Mouse (Mus musculus) lung, postnatal 4 days (tissue): ENCODE measurements around the gene Slc8a1.

Source experiments
- DNase-seq, 2 experiments: peaks; one replicate each; pipeline ENCODE4 v3.0.0; 2021

Gene Slc8a1

GRCm38 (mm10) chr17:81738311-81738755 lies at the start of gene Slc8a1:
Slc8a1 (minus strand) TSS chr17:81738377.
- DNase-seq = peak in 1 of 2 experiments; percentile 21

- DNase-seq = peak in 1 of 2 experiments; percentile 59
Measured at GRCm38 (mm10) chr17:81787350-81787749, 49.2 kb upstream of the Slc8a1 start.

- DNase-seq = no peak
Measured at GRCm38 (mm10) chr17:81782326-81782725, 44.1 kb upstream of the Slc8a1 start.

GRCm38 (mm10) chr17:81781491-81781890 lies 43.3 kb upstream of the Slc8a1 start:
- no peak for DNase-seq

GRCm38 (mm10) chr17:81779883-81780282 lies 41.7 kb upstream of the Slc8a1 start:
- DNase-seq = no peak

GRCm38 (mm10) chr17:81750664-81751063 lies 12.5 kb upstream of the Slc8a1 start:
- DNase-seq = no peak

GRCm38 (mm10) chr17:81743034-81743433 lies 4.9 kb upstream of the Slc8a1 start:
- no peak for DNase-seq

GRCm38 (mm10) chr17:81740576-81740975 lies 2.4 kb upstream of the Slc8a1 start:
- DNase-seq = no peak

- no peak for DNase-seq
Measured at GRCm38 (mm10) chr17:81737779-81738178, 398 bp downstream of the Slc8a1 start.

- no peak for DNase-seq
Measured at GRCm38 (mm10) chr17:81737309-81737708, 868 bp downstream of the Slc8a1 start.

GRCm38 (mm10) chr17:81735583-81735982 lies 2.6 kb downstream of the Slc8a1 start:
- DNase-seq = no peak

GRCm38 (mm10) chr17:81729891-81730290 lies 8.3 kb downstream of the Slc8a1 start:
- no peak for DNase-seq

GRCm38 (mm10) chr17:81712273-81712751 lies 25.9 kb downstream of the Slc8a1 start:
- no peak for DNase-seq

GRCm38 (mm10) chr17:81704761-81705160 lies 33.4 kb downstream of the Slc8a1 start:
- no peak for DNase-seq

GRCm38 (mm10) chr17:81703258-81703657 lies 34.9 kb downstream of the Slc8a1 start:
- no peak for DNase-seq

GRCm38 (mm10) chr17:81701701-81702100 lies 36.5 kb downstream of the Slc8a1 start:
- DNase-seq = no peak

- no peak for DNase-seq
Measured at GRCm38 (mm10) chr17:81698789-81699188, 39.4 kb downstream of the Slc8a1 start.

- DNase-seq = no peak
Measured at GRCm38 (mm10) chr17:81697695-81698094, 40.5 kb downstream of the Slc8a1 start.

- no peak for DNase-seq
Measured at GRCm38 (mm10) chr17:81694977-81695376, 43.2 kb downstream of the Slc8a1 start.

GRCm38 (mm10) chr17:81679616-81680015 lies 58.6 kb downstream of the Slc8a1 start:
- no peak for DNase-seq

- no peak for DNase-seq
Measured at GRCm38 (mm10) chr17:81677450-81677849, 60.7 kb downstream of the Slc8a1 start.

GRCm38 (mm10) chr17:81676203-81676602 lies 62.0 kb downstream of the Slc8a1 start:
- no peak for DNase-seq

GRCm38 (mm10) chr17:81671245-81671644 lies 66.9 kb downstream of the Slc8a1 start:
- no peak for DNase-seq

- peak; percentile 70 to 85 for DNase-seq
Measured at GRCm38 (mm10) chr17:81669816-81670691, 68.1 kb downstream of the Slc8a1 start.
